Mouse (Mus musculus) cerebellum, adult 11-12 months (tissue): ENCODE results near the gene Creg2.
"Not testable (repeated sequence)": the region's sequence is repeated elsewhere in the genome, so short reads cannot be mapped to it uniquely, and the experiment has no call there.

Experiments used
- DNase-seq: peaks from one replicate; pipeline ENCODE4 v3.0.0; 2022

The Creg2 gene

DNA sequence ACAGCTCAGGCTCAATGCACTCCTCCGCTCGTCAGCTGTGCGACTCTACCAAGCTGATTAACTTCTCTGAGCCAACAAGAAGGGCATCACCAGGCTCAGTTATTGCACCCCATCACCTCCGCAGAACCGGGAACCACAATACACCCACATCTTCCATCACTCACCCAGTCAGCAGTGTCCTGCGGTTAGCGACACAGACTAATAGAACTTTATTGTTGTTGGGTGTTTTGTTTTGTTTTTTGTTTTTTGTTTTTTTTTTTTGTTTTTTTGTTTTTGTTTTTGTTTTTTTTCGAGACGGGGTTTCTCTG, at the start of gene Creg2:
Creg2 (minus strand) TSS at position 234 of the 308 bp plus-strand sequence.
- no peak for DNase-seq

DNA sequence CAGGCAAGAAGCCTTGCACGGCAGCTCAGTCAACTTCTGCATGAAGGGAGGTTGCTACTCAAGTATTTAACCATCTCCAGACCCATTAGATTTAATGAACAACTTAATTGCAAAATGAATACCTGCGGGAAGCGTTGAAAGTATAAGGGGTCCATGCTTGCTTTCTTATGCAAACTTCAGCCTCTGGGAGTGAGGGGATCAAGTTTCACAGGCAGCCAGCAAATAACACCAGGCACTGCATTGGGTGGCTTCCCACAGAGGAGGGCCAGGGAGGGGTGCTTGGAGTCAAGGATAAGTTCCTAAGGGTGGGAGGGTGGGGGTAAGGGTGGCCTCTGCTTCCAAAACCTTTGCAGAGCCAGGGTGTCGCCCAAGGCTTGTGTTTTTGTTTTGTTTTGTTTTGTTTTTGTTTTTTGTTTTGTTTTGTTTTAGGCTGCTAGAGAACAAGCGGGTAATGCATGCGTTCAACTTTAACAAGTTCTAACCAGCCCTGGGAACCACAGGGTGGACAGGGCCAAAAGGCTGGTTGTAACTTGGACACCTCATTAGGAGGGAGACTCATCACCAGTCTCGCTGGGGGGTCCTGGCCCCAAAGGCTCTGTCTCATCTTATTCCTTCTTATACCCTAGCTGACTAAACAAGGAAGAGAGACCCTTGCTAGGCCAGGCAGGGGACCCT, 49.5 kb upstream of the Creg2 start:
- no peak for DNase-seq

DNA sequence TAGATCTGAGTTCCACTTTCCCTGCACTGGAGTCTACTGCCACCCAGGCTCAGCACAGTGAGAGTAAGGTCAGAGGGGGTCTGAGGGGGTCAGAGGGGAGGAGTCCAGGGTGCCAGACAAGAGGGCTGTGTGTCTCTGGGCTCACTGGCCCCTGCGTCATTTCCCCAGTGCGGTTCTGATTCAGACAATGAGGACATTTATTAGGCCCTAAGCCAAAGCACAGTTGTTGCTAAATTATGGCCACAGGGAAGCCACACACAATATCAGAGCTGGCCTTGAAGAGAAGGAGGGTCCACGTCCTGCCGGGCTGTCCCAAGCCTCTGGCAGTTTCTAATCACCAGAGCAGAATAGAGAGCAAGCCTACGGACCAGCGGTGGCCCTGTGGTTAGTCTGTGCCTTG, 47.2 kb upstream of the Creg2 start:
- no peak for DNase-seq

DNA sequence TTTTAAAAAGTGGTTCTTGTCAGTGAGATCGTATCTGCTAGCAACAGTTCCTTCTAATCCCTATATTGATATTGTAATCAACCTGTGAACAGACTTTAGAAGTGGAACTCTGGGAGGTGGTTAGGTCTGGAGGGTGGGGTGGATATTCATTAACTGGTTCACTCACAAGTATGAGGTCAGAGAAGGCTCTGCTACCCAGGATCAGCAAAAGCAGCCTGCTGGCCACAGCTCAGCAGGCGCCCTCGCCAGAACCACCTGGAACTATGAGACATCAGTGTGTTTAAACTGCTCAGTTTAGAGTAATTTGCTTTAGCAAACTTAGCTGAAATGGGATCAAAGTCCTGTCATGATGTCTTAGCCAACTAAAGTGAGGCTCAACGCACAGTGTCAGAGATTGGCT, 43.9 kb upstream of the Creg2 start:
- DNase-seq: no peak

DNA sequence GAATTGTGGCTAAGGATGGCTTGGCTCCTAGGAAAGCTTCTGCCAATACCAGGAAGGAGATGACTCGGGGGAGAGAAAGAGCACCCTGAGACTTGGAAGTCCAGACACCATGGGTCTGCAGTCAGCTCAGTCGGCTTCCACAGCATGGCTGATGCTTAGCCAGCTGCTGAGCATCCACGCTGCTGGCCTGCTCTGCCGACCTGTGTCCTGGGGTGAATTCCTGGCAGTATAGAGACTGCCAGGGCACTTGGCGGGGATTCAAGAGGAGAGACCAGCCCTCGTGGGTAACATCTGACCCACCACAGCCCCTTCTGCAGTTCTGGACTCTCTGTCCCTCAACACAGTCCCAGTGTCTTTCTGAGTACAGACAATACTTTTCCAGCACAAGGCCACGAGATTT, 43.5 kb upstream of the Creg2 start:
- no peak for DNase-seq

DNA sequence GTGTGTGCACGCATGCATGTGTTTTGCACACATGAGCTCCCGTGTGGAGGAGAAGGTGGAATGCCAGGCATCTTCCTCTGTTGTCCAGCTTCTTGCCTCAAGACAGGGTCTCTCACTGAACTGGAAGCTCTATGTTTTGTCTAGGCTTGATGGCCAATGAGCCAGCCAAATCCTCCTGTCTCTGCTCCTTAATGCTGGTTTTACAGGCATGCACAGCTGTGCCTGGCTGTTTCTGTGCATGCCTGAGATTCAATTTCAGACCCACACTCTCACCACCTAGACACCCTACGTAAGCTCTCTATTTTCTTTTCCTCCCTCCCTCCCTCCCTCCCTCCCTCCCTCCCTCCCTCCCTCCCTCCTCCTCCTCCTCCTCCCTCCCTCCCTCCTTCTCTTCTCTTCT, 40.7 kb upstream of the Creg2 start:
- no peak for DNase-seq

DNA sequence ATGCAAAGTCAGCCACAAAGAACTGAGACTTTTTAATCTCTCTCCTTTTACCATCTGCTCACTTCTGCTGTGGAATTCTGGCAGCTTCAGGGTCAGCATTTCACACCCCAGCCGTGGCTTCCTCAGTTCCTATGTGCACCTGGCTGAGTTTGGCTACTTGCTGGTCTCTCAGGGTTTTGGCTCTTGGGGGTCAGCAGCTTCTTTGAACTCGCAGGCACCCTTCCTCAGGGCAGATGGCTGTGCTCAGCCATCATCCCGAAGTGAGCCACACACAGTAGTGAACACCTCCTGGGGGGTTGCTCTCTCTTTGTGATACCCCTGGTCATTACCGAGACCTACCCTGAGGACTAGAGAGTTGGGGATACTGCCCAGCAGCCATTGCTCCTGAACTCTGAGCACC, 39.8 kb upstream of the Creg2 start:
- DNase-seq: no peak

DNA sequence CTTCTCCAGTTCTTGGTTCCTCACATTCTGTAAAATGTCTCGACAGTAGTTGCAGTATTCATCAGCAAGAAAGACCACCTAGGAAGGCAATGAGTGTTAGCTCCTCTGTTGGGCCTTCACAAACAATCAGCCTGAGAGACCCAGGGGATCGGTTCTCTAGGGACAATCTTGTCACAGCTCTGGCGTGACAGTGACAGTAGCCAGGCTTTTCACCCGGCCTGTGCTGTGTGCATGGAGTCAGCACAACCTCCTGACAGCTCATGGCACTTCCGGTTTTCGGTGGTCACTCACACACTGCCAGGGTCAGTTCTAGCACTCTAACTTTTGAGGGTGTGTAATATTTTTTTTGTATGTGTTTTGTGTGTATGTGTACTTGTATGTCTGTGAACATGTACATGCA, 37.3 kb upstream of the Creg2 start:
- DNase-seq: no peak

DNA sequence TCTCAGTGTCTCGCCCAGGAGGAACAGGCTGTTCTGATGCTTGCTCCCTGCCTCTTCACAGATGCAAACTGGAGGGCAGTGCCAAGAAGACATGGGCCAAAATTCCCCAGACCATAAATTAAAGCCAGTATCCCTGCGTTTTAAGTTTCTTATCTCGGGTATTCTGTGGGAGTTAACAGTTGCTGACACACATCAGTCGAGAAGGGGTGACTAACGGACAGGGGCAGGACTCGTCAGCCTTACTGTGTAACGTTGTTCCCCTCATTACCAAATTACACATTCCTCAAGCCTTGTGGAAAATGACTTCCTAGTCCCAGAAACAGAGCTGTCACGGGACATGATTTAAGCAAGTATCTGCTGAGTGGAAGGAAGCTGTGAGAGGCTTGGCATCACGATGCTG, 36.0 kb upstream of the Creg2 start:
- DNase-seq: no peak

DNA sequence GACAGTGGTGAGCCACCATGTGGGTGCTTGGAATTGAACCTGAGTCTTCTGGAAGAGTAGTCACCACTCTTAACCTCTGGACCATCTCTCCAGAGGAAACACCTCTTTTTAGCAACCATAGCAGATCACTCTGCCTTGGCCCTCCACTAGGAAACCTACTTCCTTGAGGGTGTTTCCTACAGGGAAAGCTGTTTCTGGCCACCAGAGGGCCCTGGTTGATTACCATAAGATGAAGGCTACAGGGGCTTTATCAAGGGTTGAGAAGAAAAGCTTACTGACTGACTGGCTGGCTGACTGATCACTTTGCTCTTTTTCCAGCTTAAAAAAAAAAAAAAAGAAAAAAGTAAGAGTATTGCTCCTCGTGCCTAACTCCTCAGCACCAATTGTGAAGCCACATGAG, 34.6 kb upstream of the Creg2 start:
- peak; percentile 28 for DNase-seq

DNA sequence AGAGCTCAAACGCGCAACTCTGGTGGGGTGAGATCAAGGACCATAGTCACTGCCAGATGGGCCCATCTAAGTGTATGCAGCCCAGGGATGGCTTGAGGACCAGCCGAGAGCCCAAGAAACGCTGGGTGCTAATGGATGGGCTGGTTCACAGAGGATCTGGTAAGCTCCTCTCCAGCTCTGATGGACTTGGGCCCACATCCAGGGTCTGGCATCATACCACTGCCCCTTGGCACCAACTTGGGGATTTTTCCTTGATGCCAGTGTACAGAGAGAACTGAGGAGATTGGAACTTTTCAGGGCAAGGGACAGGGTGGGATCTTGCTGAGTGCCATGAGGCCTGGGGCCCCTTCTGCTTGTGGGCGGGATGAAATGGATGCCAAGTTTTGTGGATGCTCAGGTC, 30.4 kb upstream of the Creg2 start:
- no peak for DNase-seq

DNA sequence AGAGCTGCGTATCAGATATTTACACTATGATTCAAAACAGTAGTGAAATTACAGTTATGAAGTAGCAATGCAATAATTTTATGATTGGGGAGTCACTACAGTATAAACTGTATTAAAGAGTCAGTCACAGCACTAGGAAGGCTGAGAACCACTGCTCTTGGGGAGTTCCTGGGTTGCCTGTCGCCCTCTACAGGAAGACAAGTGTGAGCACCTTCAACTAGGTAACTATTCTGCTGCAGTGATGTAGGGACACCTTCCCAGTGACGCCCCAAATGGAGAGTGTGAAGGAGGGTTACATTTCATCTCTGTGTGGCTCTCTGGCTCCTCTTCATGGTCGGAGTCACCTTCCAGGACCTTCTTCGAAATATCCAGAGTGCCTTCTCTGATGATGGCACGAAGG, 29.3 kb upstream of the Creg2 start:
- no peak for DNase-seq

DNA sequence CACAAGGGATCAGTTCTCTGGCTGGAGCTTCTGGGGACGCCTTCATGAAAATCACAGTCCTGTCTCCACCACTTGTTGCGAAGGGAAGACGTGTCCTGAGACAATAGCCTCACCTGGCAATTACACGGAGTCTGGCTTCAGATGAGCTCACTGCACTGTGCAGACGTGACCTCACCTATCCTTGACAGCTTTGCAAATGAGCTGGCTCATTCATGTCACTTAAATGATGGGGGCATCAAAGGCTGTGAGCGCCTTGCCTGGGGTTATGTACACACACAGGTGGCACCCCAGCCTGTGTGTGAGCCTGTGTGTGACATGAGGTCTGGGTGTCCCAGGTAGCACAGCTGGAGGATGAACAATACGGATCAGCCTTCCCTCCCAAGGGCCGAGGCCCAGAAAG, 27.6 kb upstream of the Creg2 start:
- DNase-seq: no peak

DNA sequence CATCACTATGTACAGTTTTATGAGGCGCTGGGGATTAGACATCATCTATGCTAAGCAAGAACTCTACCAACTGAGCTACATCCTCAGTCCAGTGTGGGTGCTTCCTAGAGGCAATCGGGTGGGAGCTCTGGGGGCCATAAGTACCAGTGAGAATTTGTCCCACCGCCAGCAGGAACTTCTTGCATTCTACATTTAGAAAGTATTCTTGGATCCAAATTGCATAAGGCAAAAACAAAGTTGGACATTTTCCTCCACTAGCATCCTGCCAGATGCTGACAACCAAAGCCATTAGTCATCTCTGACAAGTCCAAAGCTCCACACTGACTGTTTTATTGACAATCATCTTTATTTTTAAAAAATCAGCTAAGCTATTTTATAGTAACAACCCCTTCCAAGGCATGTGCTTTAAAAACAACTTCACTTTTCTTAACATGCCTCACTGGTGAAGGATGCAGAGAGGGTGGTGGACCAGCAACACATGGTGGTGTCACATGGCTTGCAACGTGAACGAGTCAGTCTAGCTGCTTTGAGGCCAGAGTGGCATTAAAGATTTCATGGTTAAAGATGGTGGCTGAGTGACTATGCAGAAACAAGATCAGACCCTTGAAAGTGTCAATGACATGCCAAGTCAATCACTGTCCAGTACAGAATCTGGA, 25.1 kb upstream of the Creg2 start:
- no peak for DNase-seq

DNA sequence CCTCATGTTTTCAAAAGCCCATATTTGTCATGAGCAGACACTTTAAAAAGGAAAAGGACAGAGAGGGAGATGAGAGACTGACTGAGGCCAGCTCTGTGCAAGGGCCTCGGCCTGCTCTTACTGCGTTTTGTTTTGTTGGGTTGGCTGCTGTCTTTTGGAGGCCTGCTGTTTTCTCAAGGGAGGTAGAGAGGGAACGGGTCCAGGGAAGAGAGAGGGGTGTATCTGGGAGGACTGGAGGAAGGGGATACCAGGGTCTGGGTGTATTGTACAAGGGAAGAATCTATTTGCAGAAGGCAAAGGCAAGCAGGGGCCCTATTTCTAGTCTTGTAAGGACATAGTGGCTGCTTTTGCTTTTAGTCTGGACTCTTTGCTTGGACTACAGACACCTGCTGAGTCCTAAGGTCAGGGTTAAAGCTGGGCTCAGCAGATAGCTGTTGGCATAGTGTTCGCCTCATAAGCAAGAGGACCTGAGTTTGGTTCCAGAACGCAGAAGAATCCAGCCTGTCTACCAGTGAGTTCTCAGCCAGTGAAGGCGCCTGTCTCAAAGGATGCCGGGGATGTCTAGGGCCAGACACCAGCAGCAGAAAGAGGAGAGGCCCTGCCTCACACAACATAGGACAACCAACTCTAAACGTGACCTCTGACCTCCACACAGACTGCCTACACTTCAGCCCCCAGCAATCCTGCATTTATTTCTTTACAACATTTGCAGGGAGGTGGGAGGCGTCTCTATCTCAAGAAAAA, 21.3 kb upstream of the Creg2 start:
- no peak for DNase-seq

DNA sequence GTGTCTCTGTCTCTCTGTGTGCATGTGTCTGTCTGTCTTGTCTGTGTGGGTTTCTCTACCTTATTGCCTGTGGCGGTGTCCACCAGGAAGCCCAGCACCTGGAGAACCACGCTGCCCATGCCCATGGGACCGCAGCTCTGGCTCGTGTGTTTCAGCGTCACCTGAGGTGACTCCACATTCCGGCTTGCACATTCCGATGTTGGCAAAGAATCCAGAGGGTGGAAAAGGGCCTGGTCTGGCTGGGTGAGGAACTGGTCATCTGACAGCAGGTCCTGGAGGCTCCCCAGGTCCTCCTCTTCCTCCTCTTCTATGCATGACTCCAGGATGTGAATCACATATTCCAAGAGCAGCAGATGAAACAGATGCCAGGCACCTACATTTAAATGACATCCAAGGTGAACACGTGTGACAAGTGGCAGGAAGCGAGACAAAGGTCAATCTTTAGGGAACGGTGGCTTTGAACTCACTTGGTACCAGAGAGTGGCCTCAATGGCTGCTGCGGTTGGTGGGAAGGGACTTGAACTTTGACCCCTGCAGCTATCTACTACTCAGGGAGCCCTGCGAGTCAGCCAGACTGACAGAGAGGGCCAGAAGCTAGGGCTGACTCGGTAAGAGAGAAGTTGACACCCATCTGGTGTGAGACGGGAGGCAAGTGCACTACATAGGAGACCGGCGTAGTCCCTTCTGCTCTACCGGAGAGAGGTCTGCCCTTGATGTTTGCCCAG, 19.1 kb upstream of the Creg2 start:
- no peak for DNase-seq

DNA sequence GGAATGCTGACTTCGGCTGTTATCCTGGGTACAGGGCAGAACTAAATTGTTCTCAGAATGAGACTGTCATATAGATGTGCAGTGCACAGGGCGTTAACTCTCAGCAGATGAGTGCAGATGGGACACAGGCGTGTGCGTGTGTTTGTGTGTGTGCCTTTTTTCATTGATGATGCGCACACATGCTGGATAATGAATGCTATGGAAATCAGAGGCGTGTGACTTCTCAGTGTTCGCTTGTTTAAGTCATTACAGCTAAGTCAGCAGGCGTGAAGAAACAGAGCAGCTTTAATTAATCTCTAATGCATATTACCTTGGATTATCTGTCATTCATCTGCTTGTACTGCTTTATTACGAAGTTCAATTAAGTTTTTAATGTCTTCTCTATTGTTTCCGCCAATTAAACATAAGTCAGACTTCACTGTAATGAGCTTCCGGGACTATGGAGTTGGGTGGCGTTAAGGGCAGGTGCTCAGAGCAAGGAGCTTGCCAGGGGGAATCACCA, 15.5 kb upstream of the Creg2 start:
- no peak for DNase-seq

DNA sequence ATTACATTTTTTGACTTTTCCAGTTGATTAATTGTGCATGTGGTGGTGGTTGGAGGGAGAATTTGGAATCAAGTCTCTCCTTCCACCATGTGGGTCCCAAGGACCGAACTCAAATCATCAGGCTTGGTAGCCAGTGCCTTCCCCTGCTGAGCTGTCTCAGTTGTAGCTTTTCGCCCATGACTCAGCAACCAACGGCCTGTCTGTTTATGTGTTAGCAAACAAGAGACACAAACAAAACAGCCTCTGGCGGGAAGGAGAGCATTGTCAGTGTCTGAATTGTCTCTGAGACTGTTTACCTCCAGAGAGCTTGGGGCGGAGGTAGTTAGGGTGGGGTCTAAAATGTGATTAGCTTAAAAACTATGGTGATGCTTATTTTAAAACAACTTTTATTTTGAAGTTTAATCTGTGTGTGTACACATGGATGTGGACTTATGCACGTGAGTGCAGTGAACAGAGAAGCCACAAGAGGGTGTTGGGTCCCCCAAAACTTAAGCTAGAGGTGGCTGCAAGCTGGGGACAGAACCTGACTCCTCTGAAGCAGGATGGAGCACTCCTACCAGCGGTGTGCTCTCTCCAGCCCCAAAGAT, 12.9 kb upstream of the Creg2 start:
- no peak for DNase-seq

DNA sequence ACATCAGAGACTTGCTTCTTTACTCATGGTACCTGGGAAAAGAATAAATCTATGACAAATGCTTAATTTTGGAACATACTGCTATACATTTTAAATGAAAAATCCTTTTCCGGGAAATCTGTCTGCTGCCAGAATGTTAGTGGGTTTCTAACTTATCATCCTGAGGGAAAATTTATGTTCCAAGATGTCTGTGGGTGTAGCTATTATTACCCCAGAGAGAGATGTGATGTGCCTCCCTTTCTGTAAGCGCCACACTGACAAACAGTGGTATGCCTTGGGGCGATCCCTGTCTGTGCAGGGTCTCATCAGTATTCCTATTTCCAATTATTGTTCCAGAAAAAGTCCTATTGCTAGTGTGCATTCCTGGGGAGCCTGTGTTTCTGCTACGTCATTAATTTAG, 11.8 kb upstream of the Creg2 start:
- no peak for DNase-seq

DNA sequence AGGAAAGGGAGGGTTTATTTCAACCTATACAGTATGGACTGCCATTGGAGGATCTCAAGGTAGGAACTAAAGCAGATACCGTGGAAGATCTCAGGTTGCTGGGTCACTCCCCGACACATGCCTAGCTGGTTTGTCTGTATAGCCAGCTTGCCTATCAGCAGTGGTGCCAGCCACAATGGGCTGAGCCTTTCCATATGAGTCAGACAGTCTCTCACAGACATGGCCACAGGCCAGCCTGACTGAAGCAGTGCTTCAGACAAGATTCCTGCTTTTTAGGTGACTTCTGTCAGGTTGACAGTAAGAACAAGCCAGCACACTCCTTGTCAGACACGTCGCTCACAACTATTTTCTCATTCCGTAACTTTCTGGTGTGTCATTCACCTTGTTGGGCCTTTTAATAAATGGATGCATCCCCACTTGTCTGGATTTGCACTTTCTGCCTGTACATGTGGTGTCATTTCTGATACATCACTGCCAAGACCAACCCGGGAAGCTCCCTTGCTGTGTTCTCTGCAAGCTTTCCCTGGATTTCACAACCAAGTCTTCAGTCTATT, 5.8 kb upstream of the Creg2 start:
- no peak for DNase-seq

DNA sequence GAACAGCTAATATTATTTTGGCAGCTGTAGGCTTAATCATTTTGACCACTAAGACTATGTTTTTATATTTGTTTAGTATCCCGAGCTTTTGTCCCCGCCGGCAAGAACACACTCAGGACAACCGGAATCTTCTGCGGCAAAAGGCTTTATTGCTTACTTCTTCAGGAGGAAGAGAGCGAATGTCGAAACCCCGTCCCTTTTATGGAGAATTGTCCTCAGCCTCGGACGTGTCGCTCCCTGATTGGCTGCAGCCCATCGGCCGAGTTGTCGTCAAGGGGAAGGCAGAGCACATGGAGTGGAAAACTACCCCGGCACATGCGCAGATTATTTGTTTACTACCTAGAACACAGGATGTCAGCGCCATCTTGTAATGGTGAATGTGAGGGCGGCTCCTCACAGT, 3.6 kb upstream of the Creg2 start:
- DNase-seq: not testable (repeated sequence)

DNA sequence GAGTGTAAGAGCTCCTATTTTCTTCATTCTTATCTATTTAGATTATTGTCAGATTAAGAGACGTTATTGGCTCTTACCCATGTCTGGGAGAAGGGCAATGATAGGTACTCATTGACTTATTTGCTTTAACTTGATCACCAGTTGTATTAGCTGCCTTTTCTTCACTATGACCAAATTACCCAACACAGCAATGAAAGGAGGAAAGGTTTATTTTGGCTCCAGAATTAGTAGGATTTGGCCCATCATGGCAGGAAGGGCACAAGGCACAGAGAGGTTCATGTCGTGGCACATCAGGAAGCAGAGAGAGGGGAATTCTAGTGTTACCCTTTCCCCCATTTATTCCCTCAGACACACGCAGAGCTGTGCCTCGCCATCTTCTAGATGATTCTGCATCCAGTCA, 1.8 kb upstream of the Creg2 start:
- no peak for DNase-seq
